ENCODE assay signal across 8 mouse cellular contexts in the genomic region with DNA sequence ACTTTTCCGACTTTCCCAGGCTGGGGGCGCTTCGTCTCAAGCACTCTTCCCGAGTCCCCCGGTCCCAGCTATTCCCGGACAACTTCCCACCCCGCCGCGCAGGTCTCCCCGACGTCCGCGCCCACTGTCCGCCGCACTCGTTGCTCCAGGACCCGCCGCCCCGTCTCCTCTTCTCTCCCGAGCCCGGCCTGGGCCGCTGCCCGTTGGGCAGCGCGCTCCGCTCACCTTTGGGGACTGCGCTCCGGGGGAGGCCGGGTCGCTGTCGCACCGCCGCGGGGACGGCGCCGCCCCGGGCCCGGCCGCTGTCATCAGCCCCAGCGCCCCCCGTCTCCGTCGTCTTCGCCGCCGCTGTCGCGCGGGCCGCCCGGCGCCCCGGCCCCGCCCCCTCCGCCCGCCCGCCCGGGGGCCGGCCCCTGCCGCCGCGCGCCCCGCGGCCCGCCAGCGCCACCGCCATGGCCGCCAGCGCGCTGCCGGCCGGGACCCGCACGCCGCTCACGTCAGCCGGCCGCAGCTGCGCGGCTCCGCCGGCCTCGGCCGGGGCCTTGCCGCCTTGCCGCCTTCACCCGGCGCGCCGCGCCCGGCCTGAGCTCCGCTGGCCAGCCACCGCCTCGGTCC. TPM values are rescaled to one million over a fixed set of nuclear protein-coding genes. Genes with fewer than 3 reads are reported as not detected.
DNase-seq lines count a peak whose midpoint lies in the region; ATAC-seq and TF ChIP-seq lines count a peak whose summit lies in the region.
"Not testable (repeated sequence)": the region's sequence is repeated elsewhere in the genome, so short reads cannot be mapped to it uniquely, and the experiment has no call there.

No protein-coding gene starts in this region.

- not testable (repeated sequence) for TF ChIP-seq EP300 in liver, embryonic 14.5 days (IDR thresholded peaks at IDR 0.05; ENCODE audit: low read depth)

- not testable (repeated sequence) for H3K4me3 ChIP-seq in forebrain, embryonic 11.5 days (ENCODE audit: low read depth, low read length); heart, embryonic 12.5 days; hindbrain, embryonic 15.5 days; kidney, embryonic 16.5 days (ENCODE audit: low read length); liver, embryonic 14.5 days (ENCODE audit: insufficient read depth in 1 of 2, low read depth in 2 of 2, low read length in 2 of 2); midbrain, embryonic 12.5 days; neural tube, embryonic 15.5 days (replicated peaks)

- not testable (repeated sequence) for H3K4me1 ChIP-seq in forebrain, embryonic 11.5 days (replicated peaks; ENCODE audit: control insufficient read depth, insufficient read depth, low read length); heart, embryonic 12.5 days (replicated peaks); hindbrain, embryonic 15.5 days (replicated peaks); kidney, embryonic 16.5 days (ENCODE audit: insufficient read depth, low read length); liver, embryonic 14.5 days (replicated peaks; ENCODE audit: control insufficient read depth in 2 of 2, insufficient read depth in 2 of 2, low read length in 1 of 2); midbrain, embryonic 12.5 days; neural tube, embryonic 15.5 days

- not testable (repeated sequence) for H3K9ac ChIP-seq in forebrain, embryonic 11.5 days (ENCODE audit: low read length); heart, embryonic 12.5 days; hindbrain, embryonic 15.5 days; kidney, embryonic 16.5 days (replicated peaks; ENCODE audit: low read length); liver, embryonic 14.5 days (replicated peaks); midbrain, embryonic 12.5 days (replicated peaks); neural tube, embryonic 15.5 days (replicated peaks)

- not testable (repeated sequence) for H3K9me3 ChIP-seq in forebrain, embryonic 11.5 days (ENCODE audit: control insufficient read depth, low read length); heart, embryonic 12.5 days (replicated peaks); hindbrain, embryonic 15.5 days; kidney, embryonic 16.5 days (ENCODE audit: low read length); liver, embryonic 14.5 days (ENCODE audit: control insufficient read depth, low read length); midbrain, embryonic 12.5 days; neural tube, embryonic 15.5 days (replicated peaks)

- not testable (repeated sequence) for TF ChIP-seq CTCF in Patski (IDR thresholded peaks at IDR 0.05); liver, embryonic 14.5 days (IDR thresholded peaks at IDR 0.05; ENCODE audit: low read depth)

- in situ Hi-C loops in Patski (cut with MboI; ENCODE audit: low pct_unique_long_range_greater_than_20kb), result not testable (repeated sequence)

- CTCF ChIA-PET in Patski (lab: Charles Lee), result not testable (repeated sequence)

- H3K36me3 ChIP-seq in forebrain, embryonic 11.5 days (ENCODE audit: control insufficient read depth, insufficient read depth, low read length); heart, embryonic 12.5 days; hindbrain, embryonic 15.5 days; kidney, embryonic 16.5 days (ENCODE audit: insufficient read depth, low read length); liver, embryonic 14.5 days (replicated peaks; ENCODE audit: control insufficient read depth, insufficient read depth, low read depth); midbrain, embryonic 12.5 days; neural tube, embryonic 15.5 days: not testable (repeated sequence)

- no CpG with 5 or more reads among the region's 97 CpGs for WGBS in forebrain, embryonic 11.5 days
- WGBS in heart, embryonic 12.5 days, result no CpG with 5 or more reads among the region's 97 CpGs
- no CpG with 5 or more reads among the region's 97 CpGs for WGBS in hindbrain, embryonic 15.5 days
- no CpG with 5 or more reads among the region's 97 CpGs for WGBS in kidney, embryonic 16.5 days
- no CpG with 5 or more reads among the region's 97 CpGs for WGBS in liver, embryonic 14.5 days (ENCODE audit: insufficient replicate concordance)
- no CpG with 5 or more reads among the region's 97 CpGs for WGBS in midbrain, embryonic 12.5 days
- no CpG with 5 or more reads among the region's 97 CpGs for WGBS in neural tube, embryonic 15.5 days

- not testable (repeated sequence) for H3K27ac ChIP-seq in forebrain, embryonic 11.5 days (ENCODE audit: low read depth, low read length); heart, embryonic 12.5 days (ENCODE audit: poor library complexity, severe bottlenecking); hindbrain, embryonic 15.5 days (replicated peaks); kidney, embryonic 16.5 days (ENCODE audit: low read length); liver, embryonic 14.5 days; midbrain, embryonic 12.5 days (replicated peaks); neural tube, embryonic 15.5 days (replicated peaks)

- H3K27me3 ChIP-seq in Patski; forebrain, embryonic 11.5 days (ENCODE audit: control insufficient read depth, insufficient read depth, low read length); heart, embryonic 12.5 days (replicated peaks); hindbrain, embryonic 15.5 days; kidney, embryonic 16.5 days (ENCODE audit: insufficient read depth, low read length); liver, embryonic 14.5 days (ENCODE audit: control insufficient read depth, insufficient read depth, low read length); midbrain, embryonic 12.5 days; neural tube, embryonic 15.5 days (replicated peaks): not testable (repeated sequence)

- POLR2A ChIA-PET in Patski (lab: Charles Lee), result not testable (repeated sequence)

- H3K4me2 ChIP-seq in forebrain, embryonic 11.5 days (ENCODE audit: low read depth, low read length, severe bottlenecking); heart, embryonic 12.5 days; hindbrain, embryonic 15.5 days; kidney, embryonic 16.5 days (replicated peaks; ENCODE audit: low read depth, low read length); liver, embryonic 14.5 days (ENCODE audit: low read depth); midbrain, embryonic 12.5 days (replicated peaks); neural tube, embryonic 15.5 days: not testable (repeated sequence)

- DNase-seq in Patski (ENCODE audit: low read depth, low spot score); forebrain, embryonic 11.5 days (ENCODE audit: low spot score); liver, embryonic 14.5 days (ENCODE audit: low read depth in 3 of 3, low spot score in 3 of 3): not testable (repeated sequence)

- peak; percentile 78 for ATAC-seq in Patski
- peak; percentile 45 for ATAC-seq in forebrain, embryonic 11.5 days (replicated peaks; ENCODE audit: low FRiP score)
- peak; percentile 87 for ATAC-seq in heart, embryonic 12.5 days (ENCODE audit: insufficient number of reproducible peaks, low FRiP score)
- ATAC-seq in hindbrain, embryonic 15.5 days (ENCODE audit: low FRiP score, low read depth), result peak; percentile 82
- peak; percentile 84 for ATAC-seq in kidney, embryonic 16.5 days (ENCODE audit: low FRiP score, low TSS enrichment)
- peak; percentile 75 for ATAC-seq in liver, embryonic 14.5 days (ENCODE audit: insufficient read depth)
- peak; percentile 85 for ATAC-seq in midbrain, embryonic 12.5 days (ENCODE audit: low FRiP score, low read depth)
- peak; percentile 81 for ATAC-seq in neural tube, embryonic 15.5 days (ENCODE audit: low FRiP score)

RNA-seq across cellular contexts. Expression of a gene that starts 14.0 kb away (rescaled TPM):
- 4.1 TPM for polyA plus RNA-seq in Patski (2021)
- polyA plus RNA-seq in forebrain, embryonic 11.5 days (2014; fragmentation: Nextera tagmentation; extraction: Ambion mirVana), result 6.7 and 9.2 TPM in 2 replicates
- 5.2 and 5.4 TPM in 2 replicates for polyA plus RNA-seq in heart, embryonic 12.5 days (2016; fragmentation: Nextera tagmentation; extraction: Ambion mirVana)
- polyA plus RNA-seq in hindbrain, embryonic 15.5 days (2015; fragmentation: Nextera tagmentation; extraction: Ambion mirVana), result 7.2 and 8.3 TPM in 2 replicates
- 8.7 and 9.1 TPM in 2 replicates for polyA plus RNA-seq in kidney, embryonic 16.5 days (2015; fragmentation: Nextera tagmentation; extraction: Ambion mirVana)
- polyA plus RNA-seq in liver, embryonic 14.5 days (2012; rRNA removed), result 1.0 and 2.7 TPM in 2 replicates
- 2.6 and 3.1 TPM in 2 replicates for polyA plus RNA-seq in liver, embryonic 14.5 days (2014; fragmentation: Nextera tagmentation; extraction: Ambion mirVana)
- polyA plus RNA-seq in midbrain, embryonic 12.5 days (2016; fragmentation: Nextera tagmentation; extraction: Ambion mirVana), result 12.3 and 14.5 TPM in 2 replicates
- polyA plus RNA-seq in neural tube, embryonic 15.5 days (2015; fragmentation: Nextera tagmentation; extraction: Ambion mirVana), result 6.2 and 6.4 TPM in 2 replicates

RNA-seq across cellular contexts. Expression of a gene that starts 17.0 kb away (rescaled TPM):
- polyA plus RNA-seq in Patski (2021), result 50.2 TPM
- polyA plus RNA-seq in forebrain, embryonic 11.5 days (2014; fragmentation: Nextera tagmentation; extraction: Ambion mirVana), result 98.2 and 107 TPM in 2 replicates
- 61.2 and 62.7 TPM in 2 replicates for polyA plus RNA-seq in heart, embryonic 12.5 days (2016; fragmentation: Nextera tagmentation; extraction: Ambion mirVana)
- 69.1 and 73.3 TPM in 2 replicates for polyA plus RNA-seq in hindbrain, embryonic 15.5 days (2015; fragmentation: Nextera tagmentation; extraction: Ambion mirVana)
- 79.6 and 93.2 TPM in 2 replicates for polyA plus RNA-seq in kidney, embryonic 16.5 days (2015; fragmentation: Nextera tagmentation; extraction: Ambion mirVana)
- polyA plus RNA-seq in liver, embryonic 14.5 days (2012; rRNA removed), result 14.6 and 21.3 TPM in 2 replicates
- polyA plus RNA-seq in liver, embryonic 14.5 days (2014; fragmentation: Nextera tagmentation; extraction: Ambion mirVana), result 16.3 and 16.9 TPM in 2 replicates
- 111 and 115 TPM in 2 replicates for polyA plus RNA-seq in midbrain, embryonic 12.5 days (2016; fragmentation: Nextera tagmentation; extraction: Ambion mirVana)
- polyA plus RNA-seq in neural tube, embryonic 15.5 days (2015; fragmentation: Nextera tagmentation; extraction: Ambion mirVana), result 82.5 and 88.8 TPM in 2 replicates

RNA-seq across cellular contexts. Expression of a gene that starts 17.3 kb away (rescaled TPM):
- 0.19 TPM for polyA plus RNA-seq in Patski (2021)
- polyA plus RNA-seq in forebrain, embryonic 11.5 days (2014; fragmentation: Nextera tagmentation; extraction: Ambion mirVana), result not detected in 2 replicates
- polyA plus RNA-seq in heart, embryonic 12.5 days (2016; fragmentation: Nextera tagmentation; extraction: Ambion mirVana), result 0.61 TPM in 1 of 2 replicates, not detected in the other
- polyA plus RNA-seq in hindbrain, embryonic 15.5 days (2015; fragmentation: Nextera tagmentation; extraction: Ambion mirVana), result 0.52 and 0.71 TPM in 2 replicates
- polyA plus RNA-seq in kidney, embryonic 16.5 days (2015; fragmentation: Nextera tagmentation; extraction: Ambion mirVana), result 0.42 TPM in 1 of 2 replicates, not detected in the other
- 0.94 and 1.3 TPM in 2 replicates for polyA plus RNA-seq in liver, embryonic 14.5 days (2012; rRNA removed)
- polyA plus RNA-seq in liver, embryonic 14.5 days (2014; fragmentation: Nextera tagmentation; extraction: Ambion mirVana), result 2.1 and 2.9 TPM in 2 replicates
- not detected in 2 replicates for polyA plus RNA-seq in midbrain, embryonic 12.5 days (2016; fragmentation: Nextera tagmentation; extraction: Ambion mirVana)
- 0.68 TPM in 1 of 2 replicates, not detected in the other for polyA plus RNA-seq in neural tube, embryonic 15.5 days (2015; fragmentation: Nextera tagmentation; extraction: Ambion mirVana)

RNA-seq across cellular contexts. Expression of a gene that starts 17.4 kb away (rescaled TPM):
- polyA plus RNA-seq in Patski (2021), result 1.5 TPM
- polyA plus RNA-seq in forebrain, embryonic 11.5 days (2014; fragmentation: Nextera tagmentation; extraction: Ambion mirVana), result 4.2 and 4.6 TPM in 2 replicates
- polyA plus RNA-seq in heart, embryonic 12.5 days (2016; fragmentation: Nextera tagmentation; extraction: Ambion mirVana), result 2.4 TPM in 2 replicates
- 3.5 and 4.2 TPM in 2 replicates for polyA plus RNA-seq in hindbrain, embryonic 15.5 days (2015; fragmentation: Nextera tagmentation; extraction: Ambion mirVana)
- 2.8 and 3.0 TPM in 2 replicates for polyA plus RNA-seq in kidney, embryonic 16.5 days (2015; fragmentation: Nextera tagmentation; extraction: Ambion mirVana)
- polyA plus RNA-seq in liver, embryonic 14.5 days (2012; rRNA removed), result 1.4 and 1.7 TPM in 2 replicates
- 3.6 and 4.0 TPM in 2 replicates for polyA plus RNA-seq in liver, embryonic 14.5 days (2014; fragmentation: Nextera tagmentation; extraction: Ambion mirVana)
- polyA plus RNA-seq in midbrain, embryonic 12.5 days (2016; fragmentation: Nextera tagmentation; extraction: Ambion mirVana), result 6.4 and 6.5 TPM in 2 replicates
- polyA plus RNA-seq in neural tube, embryonic 15.5 days (2015; fragmentation: Nextera tagmentation; extraction: Ambion mirVana), result 3.2 and 4.3 TPM in 2 replicates

RNA-seq across cellular contexts. Expression of a gene that starts 45.4 kb away (rescaled TPM):
- polyA plus RNA-seq in Patski (2021), result not detected
- 1.9 and 2.2 TPM in 2 replicates for polyA plus RNA-seq in forebrain, embryonic 11.5 days (2014; fragmentation: Nextera tagmentation; extraction: Ambion mirVana)
- polyA plus RNA-seq in heart, embryonic 12.5 days (2016; fragmentation: Nextera tagmentation; extraction: Ambion mirVana), result 0.42 TPM in 1 of 2 replicates, not detected in the other
- 0.29 and 0.59 TPM in 2 replicates for polyA plus RNA-seq in hindbrain, embryonic 15.5 days (2015; fragmentation: Nextera tagmentation; extraction: Ambion mirVana)
- polyA plus RNA-seq in kidney, embryonic 16.5 days (2015; fragmentation: Nextera tagmentation; extraction: Ambion mirVana), result 0.73 TPM in 1 of 2 replicates, not detected in the other
- polyA plus RNA-seq in liver, embryonic 14.5 days (2012; rRNA removed), result 0.61 TPM in 1 of 2 replicates, not detected in the other
- polyA plus RNA-seq in liver, embryonic 14.5 days (2014; fragmentation: Nextera tagmentation; extraction: Ambion mirVana), result 0.57 and 0.98 TPM in 2 replicates
- 1.0 and 1.2 TPM in 2 replicates for polyA plus RNA-seq in midbrain, embryonic 12.5 days (2016; fragmentation: Nextera tagmentation; extraction: Ambion mirVana)
- polyA plus RNA-seq in neural tube, embryonic 15.5 days (2015; fragmentation: Nextera tagmentation; extraction: Ambion mirVana), result not detected in 2 replicates
